Mouse (Mus musculus): Measurements from ENCODE around the gene Itga11.
"Not testable (repeated sequence)": the region's sequence is repeated elsewhere in the genome, so short reads cannot be mapped to it uniquely, and the experiment has no call there.

The Itga11 gene

GRCm38 (mm10) chr9:62677641-62678549, at the start of gene Itga11:
TSS of gene Itga11 (plus strand) at chr9:62677826.
- no peak for DNase-seq (ENCODE audit: low spot score in 2 of 2)

- no peak for DNase-seq (ENCODE audit: low spot score in 2 of 2)
These were observed 46.9 kb upstream of the Itga11 start for GRCm38 (mm10) chr9:62630631-62631240.

DNA sequence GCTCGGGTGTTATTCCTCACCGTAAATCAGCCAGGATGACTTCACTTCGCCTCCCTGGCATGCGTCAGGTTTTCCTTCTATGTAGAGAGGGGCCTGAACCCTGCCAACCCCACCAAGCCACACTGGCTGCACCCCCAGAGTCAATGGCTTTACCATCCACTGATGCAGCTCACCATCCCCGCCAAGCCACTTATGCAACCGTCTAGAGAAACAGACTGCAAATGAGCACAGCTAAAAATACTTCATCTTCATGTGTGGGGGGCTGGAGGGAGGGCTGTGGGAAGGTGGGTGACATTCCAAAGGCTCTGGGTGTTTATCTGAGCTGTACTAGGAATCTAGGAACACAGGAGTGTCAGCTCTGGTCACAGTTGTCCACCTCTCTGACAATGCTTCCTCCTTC, 45.2 kb upstream of the Itga11 start:
- DNase-seq (ENCODE audit: low spot score in 2 of 2), result no peak

- no peak for DNase-seq (ENCODE audit: low spot score in 2 of 2)
These were observed 39.6 kb upstream of the Itga11 start for GRCm38 (mm10) chr9:62638045-62638444.

GRCm38 (mm10) chr9:62639686-62640085, 37.9 kb upstream of the Itga11 start:
- DNase-seq (ENCODE audit: low spot score in 2 of 2), result no peak

DNA sequence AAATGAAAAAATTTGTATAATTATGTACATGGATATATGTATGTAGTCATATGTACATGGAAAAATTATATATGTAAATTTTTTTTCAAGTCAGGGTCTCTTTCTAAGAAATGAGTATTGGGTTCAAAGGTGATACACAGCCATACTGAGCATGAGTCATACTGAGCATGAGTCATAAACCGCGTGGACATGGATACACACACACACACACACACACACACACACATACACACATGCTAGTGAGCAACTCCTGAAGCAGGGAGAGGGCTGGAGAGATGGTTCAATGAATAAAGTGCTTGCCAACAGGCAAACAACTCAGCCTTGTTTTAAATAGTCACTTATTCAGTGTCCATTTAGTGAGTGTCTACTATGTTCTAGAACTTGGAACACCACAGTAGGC, 37.4 kb upstream of the Itga11 start:
- no peak for DNase-seq (ENCODE audit: low spot score in 2 of 2)

- no peak for DNase-seq (ENCODE audit: low spot score in 2 of 2)
These were observed 31.8 kb upstream of the Itga11 start for GRCm38 (mm10) chr9:62645716-62646400.

- DNase-seq (ENCODE audit: low spot score in 2 of 2), result no peak
These were observed 30.9 kb upstream of the Itga11 start for GRCm38 (mm10) chr9:62646721-62647183.

DNA sequence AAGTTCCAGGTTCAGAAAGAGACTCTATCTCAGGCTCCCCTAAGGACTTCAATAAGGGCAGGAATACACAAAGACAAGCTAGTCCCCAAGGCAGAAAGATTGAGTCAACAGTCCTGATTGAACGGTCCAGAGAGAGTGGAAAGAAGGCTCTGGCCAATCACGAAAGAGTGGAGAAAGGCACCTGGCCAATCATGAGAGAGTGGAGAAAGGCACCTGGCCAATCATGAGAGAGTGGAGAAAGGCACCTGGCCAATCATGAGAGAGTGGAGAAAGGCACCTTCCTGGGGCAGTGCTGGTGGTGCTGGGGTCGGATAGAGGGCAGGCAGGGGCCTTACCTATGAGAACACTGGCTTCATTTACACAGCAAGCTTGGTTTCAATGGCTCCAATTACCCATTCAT, 28.2 kb upstream of the Itga11 start:
- DNase-seq (ENCODE audit: low spot score in 2 of 2), result no peak

GRCm38 (mm10) chr9:62650764-62651163, 26.9 kb upstream of the Itga11 start:
- DNase-seq (ENCODE audit: low spot score in 2 of 2), result no peak

DNA sequence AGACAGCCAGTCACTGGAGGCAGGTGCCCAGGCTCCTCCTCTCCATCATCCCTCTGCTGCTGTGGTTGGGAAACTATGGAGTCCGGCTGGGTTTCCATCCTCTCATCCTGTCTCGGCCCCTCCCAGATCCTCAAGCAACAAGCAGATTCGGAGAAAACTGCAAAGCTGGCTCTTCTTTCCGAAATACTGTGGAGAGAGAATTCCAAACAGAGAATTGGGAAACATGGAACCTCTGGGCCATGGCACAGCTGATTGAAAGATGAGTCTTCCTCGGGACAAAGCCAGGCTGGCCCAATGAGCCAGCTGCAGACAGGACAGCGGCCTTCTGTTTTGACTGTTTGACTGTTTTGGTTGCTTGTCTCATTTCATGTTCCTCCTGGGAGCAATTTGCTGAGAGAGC, 23.3 kb upstream of the Itga11 start:
- DNase-seq (ENCODE audit: low spot score in 2 of 2), result no peak

- DNase-seq (ENCODE audit: low spot score in 2 of 2), result no peak
These were observed 19.6 kb upstream of the Itga11 start for GRCm38 (mm10) chr9:62658016-62658415.

- no peak for DNase-seq (ENCODE audit: low spot score in 2 of 2)
These were observed 18.6 kb upstream of the Itga11 start for GRCm38 (mm10) chr9:62659026-62659425.

- DNase-seq (ENCODE audit: low spot score in 2 of 2), result not testable (repeated sequence)
These were observed 16.7 kb upstream of the Itga11 start for GRCm38 (mm10) chr9:62660971-62661370.

GRCm38 (mm10) chr9:62663443-62663842, 14.2 kb upstream of the Itga11 start:
- DNase-seq (ENCODE audit: low spot score in 2 of 2), result no peak

DNA sequence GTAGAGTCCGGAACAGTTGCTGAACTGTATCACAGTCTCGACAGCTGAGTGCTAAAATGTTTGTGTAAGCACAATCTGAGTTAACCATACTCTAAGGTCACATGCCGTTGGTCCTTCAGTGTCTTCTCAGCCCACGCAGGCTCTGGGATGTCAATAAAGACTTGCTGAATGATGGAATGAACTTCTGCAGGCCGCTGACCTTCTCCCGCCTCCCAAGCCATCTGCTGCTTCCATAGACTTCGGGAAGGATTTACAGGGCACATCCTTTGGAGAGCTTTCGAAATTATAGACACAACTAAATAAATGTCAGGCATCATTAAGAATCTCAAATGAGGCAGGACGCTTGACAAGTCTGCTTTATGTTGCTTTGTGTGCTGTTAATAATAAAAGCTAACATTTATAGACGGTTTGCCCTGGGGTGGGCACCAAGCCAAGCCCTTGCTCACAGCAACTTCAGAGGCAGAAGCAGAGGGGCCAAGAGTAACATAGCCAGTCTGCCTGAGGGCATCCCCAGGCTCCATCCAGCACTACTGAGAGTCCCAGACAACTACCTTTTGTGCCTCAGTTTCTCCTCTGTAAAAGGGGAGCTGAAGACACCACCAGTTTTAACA, 13.4 kb upstream of the Itga11 start:
- no peak for DNase-seq (ENCODE audit: low spot score in 2 of 2)

DNA sequence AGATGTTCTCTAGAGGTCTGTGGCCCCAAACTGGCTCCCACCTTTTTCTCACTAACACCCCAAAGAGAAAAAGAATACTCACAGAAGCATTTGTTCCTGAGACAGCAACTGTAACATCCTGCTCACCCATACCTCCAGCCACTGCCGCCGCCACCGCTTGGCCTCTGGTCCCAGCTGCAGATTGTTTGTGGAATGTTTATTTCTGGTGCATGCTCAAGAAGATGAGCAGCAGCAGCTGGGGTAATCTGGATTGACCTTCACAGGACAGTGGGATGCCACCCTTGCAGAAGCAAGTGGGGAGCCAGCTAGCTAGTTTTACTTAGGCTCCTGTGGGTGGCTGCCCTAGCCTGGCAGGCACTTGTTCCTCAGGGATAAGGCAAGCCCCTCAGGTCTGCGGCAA, 11.7 kb upstream of the Itga11 start:
- no peak for DNase-seq (ENCODE audit: low spot score in 2 of 2)

GRCm38 (mm10) chr9:62668503-62668902, 9.1 kb upstream of the Itga11 start:
- no peak for DNase-seq (ENCODE audit: low spot score in 2 of 2)

DNA sequence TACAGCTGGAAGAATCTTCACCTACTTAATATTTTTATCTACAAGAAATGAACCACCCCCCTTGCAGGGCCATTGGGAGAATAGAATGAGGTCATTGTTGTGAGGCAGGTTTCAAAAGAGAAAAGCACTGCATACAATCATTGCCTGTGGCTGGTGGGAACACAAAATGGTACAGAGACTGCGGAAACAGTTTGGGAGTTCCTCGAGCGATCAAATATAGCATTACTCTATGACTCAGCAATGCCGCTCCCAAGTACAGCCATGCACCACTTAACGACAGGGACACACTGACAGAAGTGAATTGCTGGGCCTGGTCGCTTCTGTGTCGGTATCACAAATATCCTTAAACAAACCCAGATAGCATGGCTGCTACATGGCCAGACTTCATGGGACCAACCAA, 4.4 kb upstream of the Itga11 start:
- DNase-seq (ENCODE audit: low spot score in 2 of 2), result no peak

- no peak for DNase-seq (ENCODE audit: low spot score in 2 of 2)
These were observed 2.5 kb upstream of the Itga11 start for GRCm38 (mm10) chr9:62675172-62675571.

- no peak for DNase-seq (ENCODE audit: low spot score in 2 of 2)
These were observed 1.0 kb downstream of the Itga11 start for GRCm38 (mm10) chr9:62678550-62679155.

DNA sequence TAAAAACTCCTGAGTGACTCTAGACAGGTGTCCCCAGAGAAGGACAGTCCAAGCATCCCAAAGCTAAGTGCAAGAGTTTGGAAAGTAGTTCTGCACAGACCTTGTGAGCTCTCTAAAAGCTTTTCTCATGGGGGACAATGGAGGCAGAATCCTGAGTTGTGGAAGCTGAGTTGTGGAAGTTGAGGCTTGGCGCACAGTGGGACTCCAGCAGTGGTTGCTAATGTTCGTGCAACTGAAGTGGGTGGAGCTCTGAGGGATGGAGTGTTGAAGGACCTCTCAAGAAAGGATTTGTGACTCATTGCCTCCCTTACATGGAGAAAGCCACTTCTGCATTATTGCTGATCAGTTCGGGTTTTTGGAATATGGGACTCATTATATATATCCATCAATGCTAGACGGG, 1.8 kb downstream of the Itga11 start:
- no peak for DNase-seq (ENCODE audit: low spot score in 2 of 2)
